Comparison of ENCODE assay signal across 10 mouse cellular contexts in genomic region chr19:60463896-60464295, GRCm38 (mm10). TPM values are rescaled to one million over a fixed set of nuclear protein-coding genes. Genes with fewer than 3 reads are reported as not detected.
DNase-seq lines count a peak whose midpoint lies in the region; ATAC-seq and TF ChIP-seq lines count a peak whose summit lies in the region.
"Had no signal": no experiment of that assay in that cellular context is flagged by ENCODE, and none has a peak within 500 bp of the region (broad histone marks: within the 10 kb centered on the region; RNA-seq: fewer than 3 reads in every experiment).

No protein-coding gene starts in this region.

- peaks cover 44% of the 10 kb centered on the region for H3K4me1 ChIP-seq in forebrain, embryonic 15.5 days
- no peaks in the 10 kb centered on the region; the same call in 1 of the 2 replicates for H3K4me1 ChIP-seq in heart, postnatal 0 days (ENCODE audit: control insufficient read depth, insufficient read depth)
- H3K4me1 ChIP-seq in midbrain, embryonic 14.5 days (ENCODE audit: control insufficient read depth, insufficient read depth, low read length), result peaks cover 9% of the 10 kb centered on the region

- no peak overlapping the region for H3K4me3 ChIP-seq in forebrain, embryonic 15.5 days
- H3K4me3 ChIP-seq in heart, postnatal 0 days (ENCODE audit: low read depth, low read length), result no peak overlapping the region
- H3K4me3 ChIP-seq in midbrain, embryonic 14.5 days (replicated peaks; ENCODE audit: low read depth, low read length), result no peak overlapping the region

- H3K4me2 ChIP-seq in forebrain, embryonic 15.5 days (replicated peaks), result no peak overlapping the region
- no peak overlapping the region for H3K4me2 ChIP-seq in heart, postnatal 0 days (ENCODE audit: low read depth, low read length)
- H3K4me2 ChIP-seq in midbrain, embryonic 14.5 days (ENCODE audit: low read length), result no peak overlapping the region

- 12% methylated on average over 3 of the region's 3 CpGs for WGBS in forebrain, embryonic 15.5 days
- whole genome bisulfite sequencing in heart, postnatal 0 days, result 4% methylated on average over 3 of the region's 3 CpGs
- WGBS in midbrain, embryonic 14.5 days, result 10% methylated on average over 3 of the region's 3 CpGs

- no peak overlapping the region for H3K27ac ChIP-seq in forebrain, embryonic 15.5 days (replicated peaks)
- no peak overlapping the region for H3K27ac ChIP-seq in heart, postnatal 0 days (ENCODE audit: low read depth)
- H3K27ac ChIP-seq in midbrain, embryonic 14.5 days (replicated peaks; ENCODE audit: low read depth, low read length), result no peak overlapping the region

- no peak overlapping the region for H3K9ac ChIP-seq in forebrain, embryonic 15.5 days (replicated peaks)
- no peak overlapping the region for H3K9ac ChIP-seq in heart, postnatal 0 days (replicated peaks; ENCODE audit: low read depth, low read length)
- H3K9ac ChIP-seq in midbrain, embryonic 14.5 days (replicated peaks; ENCODE audit: low read length), result no peak overlapping the region

- H3K9me3 ChIP-seq in forebrain, embryonic 15.5 days, result no peaks in the 10 kb centered on the region
- no peaks in the 10 kb centered on the region for H3K9me3 ChIP-seq in heart, postnatal 0 days (replicated peaks; ENCODE audit: control insufficient read depth, low read length)
- H3K9me3 ChIP-seq in midbrain, embryonic 14.5 days (ENCODE audit: control insufficient read depth, low read length), result no peaks in the 10 kb centered on the region

- TF ChIP-seq CTCF in heart, postnatal 0 days (IDR thresholded peaks at IDR 0.05; ENCODE audit: low read depth), result no peak

- ATAC-seq in cerebellum, adult (ENCODE audit: insufficient number of reproducible peaks, low FRiP score, low TSS enrichment), result no peak
- ATAC-seq in forebrain, embryonic 15.5 days (replicated peaks), result peak; percentile 84
- peak; percentile 58 for ATAC-seq in heart, postnatal 0 days (ENCODE audit: insufficient read depth, low read depth)
- no peak for ATAC-seq in midbrain, embryonic 14.5 days (ENCODE audit: low FRiP score, low TSS enrichment)

- no peak for TF ChIP-seq EP300 in heart, postnatal 0 days (IDR thresholded peaks at IDR 0.05; ENCODE audit: low read depth)

- peak; percentile 28 for DNase-seq in cerebellum, adult 11 months
- peak; percentile 91 for DNase-seq in adrenal gland, adult 2 months
- peak; percentile 77 for DNase-seq in heart, postnatal 0 days (ENCODE audit: low spot score)
- peak; percentile 46 to 68 for DNase-seq in layer of hippocampus, postnatal 25 days (ENCODE audit: extremely low spot score in 1 of 2, low spot score in 1 of 2)
- DNase-seq in midbrain, embryonic 14.5 days, result peak; percentile 88
- no peak for DNase-seq in thymus, postnatal 4 days

- no peaks in the 10 kb centered on the region for H3K36me3 ChIP-seq in forebrain, embryonic 15.5 days
- H3K36me3 ChIP-seq in heart, postnatal 0 days (replicated peaks; ENCODE audit: control insufficient read depth, insufficient read depth, low read length), result no peaks in the 10 kb centered on the region
- H3K36me3 ChIP-seq in midbrain, embryonic 14.5 days (ENCODE audit: control insufficient read depth, insufficient read depth, low read length), result no peaks in the 10 kb centered on the region

- peaks cover 71% of the 10 kb centered on the region for H3K27me3 ChIP-seq in forebrain, embryonic 15.5 days
- H3K27me3 ChIP-seq in heart, postnatal 0 days (ENCODE audit: control insufficient read depth, insufficient read depth, low read length), result peaks cover 34% of the 10 kb centered on the region
- peaks cover 29% of the 10 kb centered on the region for H3K27me3 ChIP-seq in midbrain, embryonic 14.5 days (ENCODE audit: control insufficient read depth, insufficient read depth, low read length)

RNA-seq across cellular contexts. Expression of gene Prlhr, which starts 4.2 kb away (rescaled TPM):
- total RNA-seq in adrenal gland, adult 2 months (2021), result 1 to 10 TPM in 1 of 2 experiments, under 1 TPM in 1; 0.41 to 1.2 TPM
- 1.4 and 1.5 TPM in 2 replicates for polyA plus RNA-seq in adrenal gland, adult 2 months (2012; rRNA removed)
- polyA plus RNA-seq in forebrain, embryonic 15.5 days (2015; fragmentation: Nextera tagmentation; extraction: Ambion mirVana), result not detected in 2 replicates
- not detected in 2 replicates for total RNA-seq in heart, postnatal 0 days (2014; rRNA removed; ENCODE audit: low replicate concordance)
- polyA plus RNA-seq in heart, postnatal 0 days (2015; fragmentation: Nextera tagmentation; extraction: Ambion mirVana), result not detected in 2 replicates
- under 1 TPM; 0.23 to 0.27 TPM for total RNA-seq in layer of hippocampus, postnatal 25 days (2021)
- 0.32 and 0.36 TPM in 2 replicates for polyA plus RNA-seq in midbrain, embryonic 14.5 days (2014; fragmentation: Nextera tagmentation; extraction: Ambion mirVana)
- polyA plus RNA-seq: embryonic facial prominence, embryonic 11.5 days; neural tube, embryonic 11.5 days had no signal

Comparison
In these comparisons a context has a peak if more than half of its experiments do, and no peak if none do; other contexts are left out.
1. ATAC-seq: peak in forebrain, embryonic 15.5 days (single experiment) and heart, postnatal 0 days (single experiment); none in cerebellum, adult (single experiment) and midbrain, embryonic 14.5 days (single experiment).